Mouse (Mus musculus) megakaryocyte, embryonic 14.5 days (primary cell): ENCODE measurements around the gene Aftph.

Experiments used
- FLI1 ChIP-seq: IDR thresholded peaks from 2 replicates; pipeline ENCODE4 v1.6.1; 2012; ENCODE audit warnings: low read length, inconsistent platforms, mixed read lengths
- GATA1 ChIP-seq: IDR thresholded peaks from 3 replicates; pipeline ENCODE4 v1.6.1; 2012; ENCODE audit warnings: mixed read lengths, low read length, inconsistent platforms, borderline replicate concordance

- no peak for TF ChIP-seq GATA1
- TF ChIP-seq FLI1 = no peak
These were observed 93.3 kb downstream of the Aftph start for GRCm38 (mm10) chr11:20647902-20648625.
